Mouse (Mus musculus): ENCODE data around the gene Pcdh9. TPM values are rescaled to one million over a fixed set of nuclear protein-coding genes. Genes with fewer than 3 reads are reported as not detected.

Pcdh9 gene
- polyA plus RNA-seq, 1 experiment = 0.18 TPM

DNA sequence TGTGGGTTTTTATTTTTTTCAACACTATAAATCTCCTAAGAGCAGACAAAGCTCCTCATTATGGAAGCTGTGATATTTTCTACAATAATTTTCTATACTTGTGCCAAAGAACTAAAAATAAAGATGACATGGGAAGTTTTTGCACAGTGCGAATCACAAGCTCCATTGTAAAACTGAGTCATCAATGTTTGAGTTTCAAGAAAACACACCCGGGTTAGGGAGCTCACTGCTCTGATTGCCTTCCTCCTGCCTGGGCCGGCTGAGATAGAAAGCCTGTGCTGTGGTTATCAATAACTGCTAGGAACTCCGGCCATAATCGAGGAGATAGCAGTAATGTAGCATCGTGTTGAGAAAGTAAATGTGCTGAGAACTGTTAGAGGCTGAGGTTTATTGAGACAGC is 344.9 kb downstream of the Pcdh9 start:
- Histone ChIP-seq H3K27ac (ENCODE audit: control insufficient read depth, insufficient read depth, low read length) (no peak overlapping the region), H3K4me3 (ENCODE audit: control insufficient read depth, insufficient read depth, low read length) (no peak overlapping the region), H3K4me1 (replicated peaks; ENCODE audit: control insufficient read depth, insufficient read depth, low read length) (no peaks in the 10 kb centered on the region), H3K27me3 (ENCODE audit: control insufficient read depth, insufficient read depth, low read length) (no peaks in the 10 kb centered on the region), H3K36me3 (ENCODE audit: control insufficient read depth, insufficient read depth, low read length) (no peaks in the 10 kb centered on the region)
- no peak for TF ChIP-seq POLR2A (IDR thresholded peaks at IDR 0.05; ENCODE audit: control insufficient read depth, extremely low read depth, insufficient read depth, low read length, poor library complexity)
- TF ChIP-seq CTCF (IDR thresholded peaks at IDR 0.05; ENCODE audit: borderline replicate concordance, control insufficient read depth, extremely low read depth, insufficient read depth, low read length, poor library complexity) = no peak
- WGBS = 87% methylated on average over 6 of the region's 6 CpGs
- DNase-seq = no peak

GRCm38 (mm10) chr14:93543970-93544627 is 346.4 kb downstream of the Pcdh9 start:
- no peak for DNase-seq
- Histone ChIP-seq H3K4me3 (ENCODE audit: control insufficient read depth, insufficient read depth, low read length) (no peak overlapping the region), H3K4me1 (replicated peaks; ENCODE audit: control insufficient read depth, insufficient read depth, low read length) (no peaks in the 10 kb centered on the region), H3K27ac (ENCODE audit: control insufficient read depth, insufficient read depth, low read length) (no peak overlapping the region), H3K27me3 (ENCODE audit: control insufficient read depth, insufficient read depth, low read length) (no peaks in the 10 kb centered on the region), H3K36me3 (ENCODE audit: control insufficient read depth, insufficient read depth, low read length) (no peaks in the 10 kb centered on the region)
- TF ChIP-seq CTCF (IDR thresholded peaks at IDR 0.05; ENCODE audit: borderline replicate concordance, control insufficient read depth, extremely low read depth, insufficient read depth, low read length, poor library complexity) = no peak
- TF ChIP-seq POLR2A (IDR thresholded peaks at IDR 0.05; ENCODE audit: control insufficient read depth, extremely low read depth, insufficient read depth, low read length, poor library complexity) = no peak
- 88% methylated on average over 11 of the region's 11 CpGs for WGBS

DNA sequence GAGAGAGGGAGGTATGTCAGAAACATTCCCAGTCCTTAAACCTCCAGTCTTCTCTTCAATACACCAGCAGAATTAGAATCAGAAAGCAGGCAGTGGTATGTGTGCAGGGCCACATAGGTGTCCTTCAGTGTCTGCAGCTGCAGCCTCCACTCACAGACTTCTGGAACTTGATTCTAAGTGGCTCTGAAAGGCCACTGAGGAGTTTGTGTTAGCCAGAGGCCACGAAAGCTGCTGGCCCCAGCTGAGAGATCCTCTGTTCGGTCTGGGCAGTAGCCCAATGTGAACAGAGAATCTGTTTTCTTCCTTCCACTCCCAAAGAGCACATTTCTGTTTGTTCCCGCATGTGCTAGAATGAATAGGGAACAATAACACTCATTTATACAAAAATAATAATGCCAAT is 346.9 kb downstream of the Pcdh9 start:
- 87% methylated on average over 3 of the region's 3 CpGs for WGBS
- no peak overlapping the region for H3K27ac ChIP-seq (ENCODE audit: control insufficient read depth, insufficient read depth, low read length)
- TF ChIP-seq POLR2A (IDR thresholded peaks at IDR 0.05; ENCODE audit: control insufficient read depth, extremely low read depth, insufficient read depth, low read length, poor library complexity) (no peak), CTCF (IDR thresholded peaks at IDR 0.05; ENCODE audit: borderline replicate concordance, control insufficient read depth, extremely low read depth, insufficient read depth, low read length, poor library complexity) (no peak)

GRCm38 (mm10) chr14:93534928-93535327 is 355.6 kb downstream of the Pcdh9 start:
- Histone ChIP-seq H3K4me3 (ENCODE audit: control insufficient read depth, insufficient read depth, low read length) (no peak overlapping the region), H3K36me3 (ENCODE audit: control insufficient read depth, insufficient read depth, low read length) (no peaks in the 10 kb centered on the region), H3K4me1 (replicated peaks; ENCODE audit: control insufficient read depth, insufficient read depth, low read length) (no peaks in the 10 kb centered on the region), H3K27me3 (ENCODE audit: control insufficient read depth, insufficient read depth, low read length) (no peaks in the 10 kb centered on the region), H3K27ac (ENCODE audit: control insufficient read depth, insufficient read depth, low read length) (no peak overlapping the region)
- TF ChIP-seq CTCF (IDR thresholded peaks at IDR 0.05; ENCODE audit: borderline replicate concordance, control insufficient read depth, extremely low read depth, insufficient read depth, low read length, poor library complexity) (no peak), POLR2A (IDR thresholded peaks at IDR 0.05; ENCODE audit: control insufficient read depth, extremely low read depth, insufficient read depth, low read length, poor library complexity) (no peak)
- 80% methylated on average over 4 of the region's 4 CpGs for WGBS
- DNase-seq = no peak

More for the DNA sequence above, 346.9 kb downstream of the Pcdh9 start:
- no peak for DNase-seq
- Histone ChIP-seq H3K27me3 (ENCODE audit: control insufficient read depth, insufficient read depth, low read length) (no peaks in the 10 kb centered on the region), H3K4me1 (replicated peaks; ENCODE audit: control insufficient read depth, insufficient read depth, low read length) (no peaks in the 10 kb centered on the region), H3K4me3 (ENCODE audit: control insufficient read depth, insufficient read depth, low read length) (no peak overlapping the region), H3K36me3 (ENCODE audit: control insufficient read depth, insufficient read depth, low read length) (no peaks in the 10 kb centered on the region)

DNA sequence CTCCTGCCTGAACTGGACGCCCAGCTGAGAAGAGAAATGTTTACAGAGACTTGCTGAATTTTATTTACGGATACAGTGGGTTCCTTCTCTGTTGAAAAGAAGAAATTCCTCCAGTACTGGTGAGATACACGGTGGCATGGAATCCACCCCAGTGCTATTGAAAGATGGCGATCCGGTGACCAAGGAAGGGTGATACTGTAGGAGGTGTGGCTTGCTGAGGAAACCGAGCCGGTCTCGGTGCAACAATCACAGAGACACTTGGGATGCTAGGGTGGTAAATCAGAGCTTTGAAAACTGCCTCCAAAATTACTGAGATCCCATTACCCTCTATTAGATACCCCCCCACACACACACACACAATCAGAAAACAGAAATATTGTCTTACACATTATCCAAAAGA is 367.0 kb downstream of the Pcdh9 start:
- Histone ChIP-seq H3K4me3 (ENCODE audit: control insufficient read depth, insufficient read depth, low read length) (no peak overlapping the region), H3K36me3 (ENCODE audit: control insufficient read depth, insufficient read depth, low read length) (no peaks in the 10 kb centered on the region), H3K27me3 (ENCODE audit: control insufficient read depth, insufficient read depth, low read length) (no peaks in the 10 kb centered on the region), H3K4me1 (replicated peaks; ENCODE audit: control insufficient read depth, insufficient read depth, low read length) (no peaks in the 10 kb centered on the region), H3K27ac (ENCODE audit: control insufficient read depth, insufficient read depth, low read length) (no peak overlapping the region)
- 88% methylated on average over 8 of the region's 8 CpGs for WGBS
- TF ChIP-seq POLR2A (IDR thresholded peaks at IDR 0.05; ENCODE audit: control insufficient read depth, extremely low read depth, insufficient read depth, low read length, poor library complexity) (no peak), CTCF (IDR thresholded peaks at IDR 0.05; ENCODE audit: borderline replicate concordance, control insufficient read depth, extremely low read depth, insufficient read depth, low read length, poor library complexity) (no peak)
- DNase-seq = no peak

- no peak overlapping the region for H3K27ac ChIP-seq (ENCODE audit: control insufficient read depth, insufficient read depth, low read length)
- TF ChIP-seq POLR2A (IDR thresholded peaks at IDR 0.05; ENCODE audit: control insufficient read depth, extremely low read depth, insufficient read depth, low read length, poor library complexity) (no peak), CTCF (IDR thresholded peaks at IDR 0.05; ENCODE audit: borderline replicate concordance, control insufficient read depth, extremely low read depth, insufficient read depth, low read length, poor library complexity) (no peak)
- no peak for DNase-seq
- no peaks in the 10 kb centered on the region for H3K27me3 ChIP-seq (ENCODE audit: control insufficient read depth, insufficient read depth, low read length)
- no peak overlapping the region for H3K4me3 ChIP-seq (ENCODE audit: control insufficient read depth, insufficient read depth, low read length)
- H3K4me1 ChIP-seq (replicated peaks; ENCODE audit: control insufficient read depth, insufficient read depth, low read length) = no peaks in the 10 kb centered on the region
- 89% methylated on average over 5 of the region's 5 CpGs for WGBS
- H3K36me3 ChIP-seq (ENCODE audit: control insufficient read depth, insufficient read depth, low read length) = no peaks in the 10 kb centered on the region
Observed at GRCm38 (mm10) chr14:93520166-93520565, 370.3 kb downstream of the Pcdh9 start.

GRCm38 (mm10) chr14:93516679-93517078 is 373.8 kb downstream of the Pcdh9 start:
- H3K27me3 ChIP-seq (ENCODE audit: control insufficient read depth, insufficient read depth, low read length) = no peaks in the 10 kb centered on the region
- H3K36me3 ChIP-seq (ENCODE audit: control insufficient read depth, insufficient read depth, low read length) = no peaks in the 10 kb centered on the region
- TF ChIP-seq POLR2A (IDR thresholded peaks at IDR 0.05; ENCODE audit: control insufficient read depth, extremely low read depth, insufficient read depth, low read length, poor library complexity) = no peak
- no peak for TF ChIP-seq CTCF (IDR thresholded peaks at IDR 0.05; ENCODE audit: borderline replicate concordance, control insufficient read depth, extremely low read depth, insufficient read depth, low read length, poor library complexity)
- no peak for DNase-seq
- no peak overlapping the region for H3K4me3 ChIP-seq (ENCODE audit: control insufficient read depth, insufficient read depth, low read length)
- H3K4me1 ChIP-seq (replicated peaks; ENCODE audit: control insufficient read depth, insufficient read depth, low read length) = no peaks in the 10 kb centered on the region
- WGBS = 94% methylated on average over 3 of the region's 3 CpGs
- H3K27ac ChIP-seq (ENCODE audit: control insufficient read depth, insufficient read depth, low read length) = no peak overlapping the region

Measured in thymus, adult 2 months (tissue).